Mouse (Mus musculus): ENCODE results near the gene Efcab5. TPM values are rescaled to one million over a fixed set of nuclear protein-coding genes. Genes with fewer than 3 reads are reported as not detected.

Gene Efcab5
- polyA plus RNA-seq, 1 experiment from 2014 or later, result 0.52 TPM

- Histone ChIP-seq H3K4me3 (ENCODE audit: low read depth, low read length) (no peak overlapping the region), H3K36me3 (ENCODE audit: control insufficient read depth, insufficient read depth, low read length) (no peaks in the 10 kb centered on the region), H3K4me1 (ENCODE audit: control insufficient read depth, insufficient read depth, low read length) (peaks cover 4% of the 10 kb centered on the region; the same call in 1 of the 2 replicates), H3K9ac (ENCODE audit: low read depth, low read length) (no peak overlapping the region), H3K4me2 (no peak overlapping the region), H3K9me3 (replicated peaks; ENCODE audit: control insufficient read depth, low read length) (no peaks in the 10 kb centered on the region), H3K27ac (ENCODE audit: low read depth, low read length) (no peak overlapping the region), H3K27me3 (ENCODE audit: control insufficient read depth, insufficient read depth, low read length) (no peaks in the 10 kb centered on the region)
- no peak for ATAC-seq (replicated peaks; ENCODE audit: insufficient number of reproducible peaks, low FRiP score, low TSS enrichment)
- WGBS (ENCODE audit: insufficient replicate concordance), result 67% methylated on average over 5 of the region's 5 CpGs
These were observed 126.8 kb downstream of the Efcab5 start for GRCm38 (mm10) chr11:77061951-77062350.

DNA sequence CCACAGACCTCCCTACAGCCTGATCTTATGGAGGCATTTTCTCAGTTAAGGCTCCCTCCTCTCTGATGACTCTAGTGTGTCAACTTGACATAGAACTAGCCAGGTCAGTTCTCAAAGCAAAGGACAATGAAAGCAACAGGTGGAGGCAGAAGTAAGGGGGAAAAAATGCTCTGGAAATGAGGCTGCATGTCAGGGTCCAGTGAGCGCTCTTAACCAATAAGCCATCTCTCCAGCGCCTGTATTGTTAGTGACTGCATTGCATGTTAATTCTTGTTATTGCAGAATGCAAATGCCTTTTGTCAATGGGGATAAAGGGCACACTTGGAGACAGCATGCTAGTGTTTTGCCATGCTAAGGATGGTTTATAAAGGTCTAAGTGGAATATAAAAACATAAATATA is 146.0 kb downstream of the Efcab5 start:
- Histone ChIP-seq H3K9ac (ENCODE audit: low read depth, low read length) (no peak overlapping the region), H3K9me3 (replicated peaks; ENCODE audit: control insufficient read depth, low read length) (no peaks in the 10 kb centered on the region), H3K4me1 (ENCODE audit: control insufficient read depth, insufficient read depth, low read length) (no peaks in the 10 kb centered on the region), H3K36me3 (ENCODE audit: control insufficient read depth, insufficient read depth, low read length) (peaks cover 13% of the 10 kb centered on the region; the same call in 1 of the 2 replicates), H3K4me3 (ENCODE audit: low read depth, low read length) (no peak overlapping the region), H3K27ac (ENCODE audit: low read depth, low read length) (no peak overlapping the region), H3K4me2 (no peak overlapping the region), H3K27me3 (ENCODE audit: control insufficient read depth, insufficient read depth, low read length) (no peaks in the 10 kb centered on the region)
- no peak for ATAC-seq (replicated peaks; ENCODE audit: insufficient number of reproducible peaks, low FRiP score, low TSS enrichment)
- 85% methylated on average over 2 of the region's 2 CpGs for WGBS (ENCODE audit: insufficient replicate concordance)

- ATAC-seq (replicated peaks; ENCODE audit: insufficient number of reproducible peaks, low FRiP score, low TSS enrichment), result no peak
- no peaks in the 10 kb centered on the region for H3K9me3 ChIP-seq (replicated peaks; ENCODE audit: control insufficient read depth, low read length)
- no peak overlapping the region for H3K4me2 ChIP-seq
- no peaks in the 10 kb centered on the region for H3K27me3 ChIP-seq (ENCODE audit: control insufficient read depth, insufficient read depth, low read length)
- 75% methylated on average over 4 of the region's 4 CpGs for WGBS (ENCODE audit: insufficient replicate concordance)
- no peaks in the 10 kb centered on the region for H3K4me1 ChIP-seq (ENCODE audit: control insufficient read depth, insufficient read depth, low read length)
- H3K27ac ChIP-seq (ENCODE audit: low read depth, low read length), result no peak overlapping the region
- no peak overlapping the region for H3K9ac ChIP-seq (ENCODE audit: low read depth, low read length)
- H3K4me3 ChIP-seq (ENCODE audit: low read depth, low read length), result no peak overlapping the region
- peaks cover 11% of the 10 kb centered on the region; the same call in 1 of the 2 replicates for H3K36me3 ChIP-seq (ENCODE audit: control insufficient read depth, insufficient read depth, low read length)
These were observed 146.9 kb downstream of the Efcab5 start for GRCm38 (mm10) chr11:77041891-77042290.

MicroRNAs within 50 kb of the gene (microRNA counts, 519-probe panel; counts per million panel counts)
- 4,854 counts per million, percentile 46 among the panel's probes with 10 or more counts for microRNA mmu-miR-423-3p
- microRNA mmu-miR-423-5p, result 4,940 counts per million, percentile 50 among the panel's probes with 10 or more counts

Small RNAs within 50 kb of the gene (microRNA-seq; reads per million reads assigned to microRNA genes)
- gene Mir423 (ENCODE audit: borderline number of aligned reads), result 3,468 reads per million, percentile 91 among the genes with 10 or more reads in this experiment

Other genes starting within 250 kb of the Efcab5 start
- 1.5 and 2.2 TPM in 2 replicates for gene Slc6a4, start 190.4 kb downstream of the Efcab5 start, polyA plus RNA-seq (2014; fragmentation: Nextera tagmentation; extraction: Ambion mirVana)
- gene Nsrp1, start 110.5 kb downstream of the Efcab5 start, polyA plus RNA-seq (2014; fragmentation: Nextera tagmentation; extraction: Ambion mirVana), result 52.6 and 52.9 TPM in 2 replicates
- gene Ssh2, start 27.3 kb upstream of the Efcab5 start, polyA plus RNA-seq (2014; fragmentation: Nextera tagmentation; extraction: Ambion mirVana), result 22.8 and 25.7 TPM in 2 replicates